Mouse (Mus musculus): ENCODE measurements around the gene Hmox1. TPM values are rescaled to one million over a fixed set of nuclear protein-coding genes. Genes with fewer than 3 reads are reported as not detected.

The Hmox1 gene
- 16.8 and 50.4 TPM in 2 replicates for polyA plus RNA-seq (2015; fragmentation: Nextera tagmentation; extraction: Ambion mirVana)

GRCm38 (mm10) chr8:75093399-75094156 lies at the start of gene Hmox1:
Gene Hmox1 (plus strand): TSS chr8:75093621.

GRCm38 (mm10) chr8:75109236-75109967 lies 16.0 kb downstream of the Hmox1 start, which contains the start of gene Mcm5:
Gene Mcm5 (plus strand): TSS chr8:75109569.

Other genes starting within 250 kb of the Hmox1 start
- not detected in 2 replicates for gene Isx, start 220.4 kb upstream of the Hmox1 start, polyA plus RNA-seq (2015; fragmentation: Nextera tagmentation; extraction: Ambion mirVana)
- 30.4 and 30.5 TPM in 2 replicates for gene Hmgxb4, start 100.3 kb upstream of the Hmox1 start, polyA plus RNA-seq (2015; fragmentation: Nextera tagmentation; extraction: Ambion mirVana)
- gene Tom1, start 59.9 kb upstream of the Hmox1 start, polyA plus RNA-seq (2015; fragmentation: Nextera tagmentation; extraction: Ambion mirVana), result 50.8 and 50.9 TPM in 2 replicates
- gene Mcm5, start 15.9 kb downstream of the Hmox1 start, polyA plus RNA-seq (2015; fragmentation: Nextera tagmentation; extraction: Ambion mirVana), result 15.8 and 18.2 TPM in 2 replicates
- 4.4 and 4.7 TPM in 2 replicates for gene Rasd2, start 120.3 kb downstream of the Hmox1 start, polyA plus RNA-seq (2015; fragmentation: Nextera tagmentation; extraction: Ambion mirVana)

Data from neural tube, postnatal 0 days (tissue).